Mouse (Mus musculus): ENCODE results near the gene Slc35f6. TPM values are rescaled to one million over a fixed set of nuclear protein-coding genes. Genes with fewer than 3 reads are reported as not detected.

The Slc35f6 gene
- total RNA-seq (2014; rRNA removed) (62.5 and 65.3 TPM in 2 replicates), polyA plus RNA-seq (2015; fragmentation: Nextera tagmentation; extraction: Ambion mirVana) (25.1 and 30.9 TPM in 2 replicates)

GRCm38 (mm10) chr5:30647815-30648560 is at the start of gene Slc35f6:
TSS of gene Slc35f6 (plus strand) at chr5:30647933.
- peak within 1 kb of the TSS; percentile 69 for H3K9ac ChIP-seq (replicated peaks; ENCODE audit: low read length, poor library complexity, severe bottlenecking)
- peaks cover 4% of the 10 kb centered on the region; the same call in 1 of the 2 replicates for H3K4me1 ChIP-seq (ENCODE audit: insufficient read depth, low read length)
- H3K4me3 ChIP-seq (ENCODE audit: low read depth, low read length) = peak within 1 kb of the TSS; percentile 80
- no peaks in the 10 kb centered on the region for H3K27me3 ChIP-seq (ENCODE audit: insufficient read depth, low read length)
- no peak for TF ChIP-seq CTCF (IDR thresholded peaks at IDR 0.05)
- H3K36me3 ChIP-seq (ENCODE audit: insufficient read depth, low read length) = peaks cover 3% of the 10 kb centered on the region; the same call in 1 of the 2 replicates
- peak; percentile 90 for DNase-seq (ENCODE audit: low spot score)
- H3K27ac ChIP-seq (ENCODE audit: low read depth, low read length) = peak within 1 kb of the TSS; percentile 65
- peak; percentile 93 for ATAC-seq (ENCODE audit: low FRiP score)
- under 1% methylated on average over 38 of the region's 38 CpGs for WGBS
- peak within 1 kb of the TSS; percentile 95 for H3K4me2 ChIP-seq (ENCODE audit: low read depth, low read length, poor library complexity, severe bottlenecking)
- H3K9me3 ChIP-seq (ENCODE audit: low read length) = no peaks in the 10 kb centered on the region

DNA sequence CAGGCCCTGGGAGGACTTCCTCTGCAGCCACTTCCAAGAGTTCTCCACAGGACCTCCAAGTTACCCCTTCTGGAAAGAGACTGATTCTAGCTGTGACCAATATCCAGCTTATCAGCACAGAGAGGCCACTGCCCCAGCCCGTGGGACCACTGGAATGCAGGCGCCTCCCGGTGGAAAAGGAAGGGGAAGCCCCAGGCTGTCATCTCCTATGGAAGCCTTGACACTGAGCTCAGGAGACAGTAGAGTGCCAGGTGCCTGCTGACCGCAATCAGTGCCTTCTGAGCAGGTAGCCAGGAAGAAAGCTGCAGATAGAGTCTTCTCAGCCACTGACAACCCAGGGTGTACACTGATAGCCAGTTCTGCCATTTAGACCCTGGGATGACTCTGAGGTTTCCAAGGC is 46.3 kb upstream of the Slc35f6 start:
- no peak overlapping the region for H3K27ac ChIP-seq (ENCODE audit: low read depth, low read length)
- no peaks in the 10 kb centered on the region for H3K36me3 ChIP-seq (ENCODE audit: insufficient read depth, low read length)
- peak; percentile 18; the same call in 1 of the 2 replicates for TF ChIP-seq CTCF (IDR thresholded peaks at IDR 0.05)
- no peak overlapping the region for H3K4me2 ChIP-seq (ENCODE audit: low read depth, low read length, poor library complexity, severe bottlenecking)
- WGBS = 33% methylated on average over 4 of the region's 4 CpGs
- H3K4me1 ChIP-seq (ENCODE audit: insufficient read depth, low read length) = no peaks in the 10 kb centered on the region
- no peak for DNase-seq (ENCODE audit: low spot score)
- no peaks in the 10 kb centered on the region for H3K27me3 ChIP-seq (ENCODE audit: insufficient read depth, low read length)
- H3K9me3 ChIP-seq (ENCODE audit: low read length) = no peaks in the 10 kb centered on the region
- no peak overlapping the region for H3K4me3 ChIP-seq (ENCODE audit: low read depth, low read length)
- ATAC-seq (ENCODE audit: low FRiP score) = no peak
- no peak overlapping the region for H3K9ac ChIP-seq (replicated peaks; ENCODE audit: low read length, poor library complexity, severe bottlenecking)

- DNase-seq (ENCODE audit: low spot score) = no peak
- H3K27me3 ChIP-seq (ENCODE audit: insufficient read depth, low read length) = no peaks in the 10 kb centered on the region
- H3K9me3 ChIP-seq (ENCODE audit: low read length) = no peaks in the 10 kb centered on the region
- H3K4me3 ChIP-seq (ENCODE audit: low read depth, low read length) = no peak overlapping the region
- H3K36me3 ChIP-seq (ENCODE audit: insufficient read depth, low read length) = no peaks in the 10 kb centered on the region
- no peak overlapping the region for H3K4me2 ChIP-seq (ENCODE audit: low read depth, low read length, poor library complexity, severe bottlenecking)
- 53% methylated on average over 3 of the region's 3 CpGs for WGBS
- ATAC-seq (ENCODE audit: low FRiP score) = no peak
- TF ChIP-seq CTCF (IDR thresholded peaks at IDR 0.05) = no peak
- H3K27ac ChIP-seq (ENCODE audit: low read depth, low read length) = no peak overlapping the region
- no peak overlapping the region for H3K9ac ChIP-seq (replicated peaks; ENCODE audit: low read length, poor library complexity, severe bottlenecking)
- no peaks in the 10 kb centered on the region for H3K4me1 ChIP-seq (ENCODE audit: insufficient read depth, low read length)
Measured at GRCm38 (mm10) chr5:30603255-30603654, 44.5 kb upstream of the Slc35f6 start.

DNA sequence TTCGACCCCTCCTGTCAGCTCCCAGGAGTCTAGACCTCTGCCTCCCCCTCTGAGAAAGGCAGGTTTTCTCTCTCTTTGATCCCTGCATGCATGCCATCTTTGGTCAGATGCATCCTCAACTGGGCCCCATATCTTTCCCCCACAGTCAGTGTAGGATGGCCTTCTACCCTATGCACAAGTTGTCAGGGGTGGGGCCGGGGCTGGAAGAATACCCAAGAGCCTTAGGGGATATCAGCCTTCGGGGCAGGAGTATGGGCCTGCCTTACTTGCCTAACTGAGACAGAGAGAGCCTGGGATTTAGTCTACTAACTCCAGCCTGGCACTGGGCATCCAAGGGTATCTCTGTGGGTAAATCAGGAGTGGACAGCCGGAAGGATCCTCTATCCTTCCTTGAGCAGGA is 43.8 kb upstream of the Slc35f6 start:
- DNase-seq (ENCODE audit: low spot score) (no peak), ATAC-seq (ENCODE audit: low FRiP score) (no peak)
- H3K36me3 ChIP-seq (ENCODE audit: insufficient read depth, low read length) = no peaks in the 10 kb centered on the region
- H3K9me3 ChIP-seq (ENCODE audit: low read length) = no peaks in the 10 kb centered on the region
- no peak overlapping the region for H3K27ac ChIP-seq (ENCODE audit: low read depth, low read length)
- no peak overlapping the region for H3K4me2 ChIP-seq (ENCODE audit: low read depth, low read length, poor library complexity, severe bottlenecking)
- no peaks in the 10 kb centered on the region for H3K27me3 ChIP-seq (ENCODE audit: insufficient read depth, low read length)
- H3K4me3 ChIP-seq (ENCODE audit: low read depth, low read length) = no peak overlapping the region
- H3K9ac ChIP-seq (replicated peaks; ENCODE audit: low read length, poor library complexity, severe bottlenecking) = no peak overlapping the region
- no peaks in the 10 kb centered on the region for H3K4me1 ChIP-seq (ENCODE audit: insufficient read depth, low read length)
- no peak for TF ChIP-seq CTCF (IDR thresholded peaks at IDR 0.05)
- 76% methylated on average over 4 of the region's 4 CpGs for WGBS

- no peaks in the 10 kb centered on the region for H3K27me3 ChIP-seq (ENCODE audit: insufficient read depth, low read length)
- no peaks in the 10 kb centered on the region for H3K9me3 ChIP-seq (ENCODE audit: low read length)
- no peak for TF ChIP-seq CTCF (IDR thresholded peaks at IDR 0.05)
- no peak overlapping the region for H3K9ac ChIP-seq (replicated peaks; ENCODE audit: low read length, poor library complexity, severe bottlenecking)
- no peak overlapping the region for H3K27ac ChIP-seq (ENCODE audit: low read depth, low read length)
- ATAC-seq (ENCODE audit: low FRiP score) = no peak
- H3K4me1 ChIP-seq (ENCODE audit: insufficient read depth, low read length) = no peaks in the 10 kb centered on the region
- WGBS = 64% methylated on average over 8 of the region's 8 CpGs
- no peaks in the 10 kb centered on the region for H3K36me3 ChIP-seq (ENCODE audit: insufficient read depth, low read length)
- DNase-seq (ENCODE audit: low spot score) = no peak
- no peak overlapping the region for H3K4me2 ChIP-seq (ENCODE audit: low read depth, low read length, poor library complexity, severe bottlenecking)
- no peak overlapping the region for H3K4me3 ChIP-seq (ENCODE audit: low read depth, low read length)
Measured at GRCm38 (mm10) chr5:30604769-30605188, 43.0 kb upstream of the Slc35f6 start.

DNA sequence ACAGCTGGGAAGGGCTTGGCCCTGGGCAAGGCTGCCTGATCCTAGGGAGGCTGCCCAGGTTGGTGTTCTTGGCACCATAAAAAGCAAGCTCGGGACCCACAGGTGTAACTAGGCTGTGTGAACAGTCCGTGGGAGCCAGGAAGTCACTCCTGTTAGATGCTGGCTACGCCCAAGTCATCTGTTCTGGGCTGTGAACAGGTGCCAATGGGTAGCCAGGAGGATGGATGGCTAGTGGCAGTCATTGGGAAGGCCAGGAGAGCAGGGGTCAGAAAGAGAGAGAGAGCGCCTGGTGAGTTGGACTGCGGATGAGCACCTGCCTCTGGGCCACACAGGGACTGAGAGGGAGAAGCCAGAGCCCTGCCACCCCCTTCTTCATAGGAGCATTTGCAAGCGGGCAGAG is 42.1 kb upstream of the Slc35f6 start:
- Histone ChIP-seq H3K36me3 (ENCODE audit: insufficient read depth, low read length) (no peaks in the 10 kb centered on the region), H3K4me1 (ENCODE audit: insufficient read depth, low read length) (no peaks in the 10 kb centered on the region), H3K27me3 (ENCODE audit: insufficient read depth, low read length) (no peaks in the 10 kb centered on the region), H3K9ac (replicated peaks; ENCODE audit: low read length, poor library complexity, severe bottlenecking) (no peak overlapping the region), H3K4me2 (ENCODE audit: low read depth, low read length, poor library complexity, severe bottlenecking) (no peak overlapping the region), H3K4me3 (ENCODE audit: low read depth, low read length) (no peak overlapping the region), H3K27ac (ENCODE audit: low read depth, low read length) (no peak overlapping the region), H3K9me3 (ENCODE audit: low read length) (no peaks in the 10 kb centered on the region)
- 89% methylated on average over 6 of the region's 6 CpGs for WGBS
- ATAC-seq (ENCODE audit: low FRiP score) (no peak), DNase-seq (ENCODE audit: low spot score) (no peak)
- TF ChIP-seq CTCF (IDR thresholded peaks at IDR 0.05) = no peak
